Mouse (Mus musculus) brain, embryonic 18.5 days (tissue): ENCODE measurements around the gene 1700011L22Rik.

Experiments used
- DNase-seq: peaks from one replicate; pipeline ENCODE4 v3.0.0-alpha.2; 2012; ENCODE audit warnings: low read depth, low spot score

The 1700011L22Rik gene

GRCm38 (mm10) chr8:79239320-79239719 is 9.1 kb downstream of the 1700011L22Rik start:
- DNase-seq, result no peak

GRCm38 (mm10) chr8:79229266-79229888 is 19.0 kb downstream of the 1700011L22Rik start:
- DNase-seq, result no peak

DNA sequence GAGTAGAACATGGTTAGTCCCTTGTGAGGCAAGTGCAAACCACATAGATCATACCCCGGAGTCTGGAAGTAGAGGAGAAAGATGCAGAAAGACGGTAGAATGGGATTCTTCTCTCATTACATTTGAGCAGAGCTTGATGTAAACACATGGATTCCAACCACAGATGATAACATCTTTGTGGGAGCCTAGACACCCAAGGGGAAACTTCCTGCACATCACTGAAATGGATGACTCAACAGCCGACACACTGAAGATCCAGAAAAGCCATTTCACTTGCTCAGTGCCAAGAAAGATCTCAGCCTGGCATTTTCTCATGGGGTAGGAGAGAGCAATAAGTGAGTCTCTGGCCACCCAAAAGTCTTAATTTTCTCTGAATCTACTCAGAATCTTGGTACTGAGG is 20.5 kb downstream of the 1700011L22Rik start:
- no peak for DNase-seq

DNA sequence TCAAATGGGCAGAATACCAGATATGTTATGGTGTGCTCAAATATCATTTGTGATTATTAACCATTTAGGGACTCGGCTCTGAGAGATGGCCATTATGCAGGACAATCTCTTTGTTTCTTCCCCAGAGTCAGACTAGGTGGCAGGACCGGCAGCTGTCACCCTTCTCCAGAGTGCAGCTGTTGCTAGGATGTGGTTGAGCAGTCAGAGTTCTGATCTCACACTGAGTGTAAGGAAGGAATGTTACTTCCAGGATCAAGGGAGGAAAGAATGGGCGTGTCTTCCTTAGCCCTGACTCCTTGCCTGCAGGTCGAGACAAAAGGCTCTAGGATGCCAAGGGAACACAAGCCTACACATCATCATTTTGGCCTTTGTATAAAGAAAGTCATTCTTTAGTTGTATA is 21.2 kb downstream of the 1700011L22Rik start:
- no peak for DNase-seq

- no peak for DNase-seq
Observed at GRCm38 (mm10) chr8:79226046-79226445, 22.3 kb downstream of the 1700011L22Rik start.

- no peak for DNase-seq
Observed at GRCm38 (mm10) chr8:79225586-79225985, 22.8 kb downstream of the 1700011L22Rik start.

GRCm38 (mm10) chr8:79224363-79224762 is 24.0 kb downstream of the 1700011L22Rik start:
- no peak for DNase-seq

DNA sequence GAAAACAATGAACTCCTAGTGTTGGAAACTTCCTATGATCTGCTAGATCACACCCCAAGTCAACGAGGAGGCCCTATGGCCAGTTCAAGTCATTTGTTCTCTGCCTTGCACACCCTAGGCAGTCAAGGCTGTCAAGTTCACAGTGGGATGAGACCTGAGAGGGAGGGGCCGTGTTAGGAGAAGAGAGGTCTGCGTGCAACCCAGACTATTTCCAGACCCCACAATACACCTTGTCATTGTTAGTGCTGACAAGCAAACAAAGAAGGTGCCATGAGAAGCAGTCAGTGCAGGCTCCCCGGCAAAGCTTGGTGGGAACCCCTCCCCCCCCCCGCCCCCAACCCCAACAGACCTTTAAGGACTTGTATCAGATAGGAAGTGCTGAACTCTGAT is 25.6 kb downstream of the 1700011L22Rik start:
- DNase-seq, result no peak

DNA sequence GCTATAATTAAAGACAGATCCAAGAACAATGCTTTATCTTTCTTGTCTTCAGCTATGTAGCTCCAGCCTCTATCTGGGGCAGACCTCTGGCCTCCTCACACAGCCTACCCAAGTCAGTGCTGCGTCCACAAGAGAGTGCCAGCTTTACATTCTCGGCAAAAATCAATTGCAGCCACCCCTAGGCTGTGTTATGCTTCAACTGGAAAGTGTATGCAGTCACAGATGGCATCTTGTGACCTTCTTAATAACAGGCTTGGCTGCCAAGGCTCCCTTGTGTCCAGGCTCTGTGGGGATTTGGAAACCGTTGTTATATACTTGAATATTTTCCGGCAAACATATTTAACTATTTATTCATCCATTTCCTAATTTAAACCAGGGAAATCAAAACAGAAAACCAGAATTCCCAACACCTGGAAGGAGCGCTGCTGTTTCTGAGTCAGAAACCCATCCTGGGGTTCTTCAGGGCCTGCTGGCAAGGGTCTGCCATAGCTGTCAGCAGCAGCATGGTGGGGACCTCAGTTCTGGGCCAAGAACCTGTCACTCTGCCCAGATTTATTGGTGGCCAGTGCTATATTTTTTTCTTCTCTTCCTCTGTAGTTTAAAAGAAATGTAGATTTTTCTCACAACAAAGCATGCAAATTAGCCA is 26.1 kb downstream of the 1700011L22Rik start:
- no peak for DNase-seq

DNA sequence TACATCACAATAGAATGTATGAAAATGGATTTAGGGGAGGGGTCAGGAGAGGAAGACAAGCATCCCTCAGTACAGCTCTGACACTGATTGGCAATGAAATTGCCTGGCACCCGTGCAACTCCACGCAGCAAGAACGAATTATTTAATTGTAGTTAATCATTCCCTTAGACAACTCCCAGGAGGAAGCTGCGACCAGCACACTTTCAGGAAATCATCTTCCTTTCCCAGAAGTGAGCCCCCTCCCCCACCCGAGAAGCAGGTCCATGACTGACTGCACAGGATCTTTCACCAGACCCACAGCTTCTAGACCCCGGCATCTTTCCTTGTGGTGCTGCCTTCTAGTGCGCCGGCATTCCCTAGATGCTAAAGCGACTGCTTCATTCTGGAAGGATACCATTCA is 36.7 kb downstream of the 1700011L22Rik start:
- no peak for DNase-seq

GRCm38 (mm10) chr8:79209641-79210358 is 38.6 kb downstream of the 1700011L22Rik start:
- DNase-seq, result no peak

- DNase-seq, result no peak
Observed at GRCm38 (mm10) chr8:79208691-79209640, 39.4 kb downstream of the 1700011L22Rik start.

- DNase-seq, result no peak
Observed at GRCm38 (mm10) chr8:79208181-79208580, 40.2 kb downstream of the 1700011L22Rik start.

- no peak for DNase-seq
Observed at GRCm38 (mm10) chr8:79206895-79207294, 41.5 kb downstream of the 1700011L22Rik start.

DNA sequence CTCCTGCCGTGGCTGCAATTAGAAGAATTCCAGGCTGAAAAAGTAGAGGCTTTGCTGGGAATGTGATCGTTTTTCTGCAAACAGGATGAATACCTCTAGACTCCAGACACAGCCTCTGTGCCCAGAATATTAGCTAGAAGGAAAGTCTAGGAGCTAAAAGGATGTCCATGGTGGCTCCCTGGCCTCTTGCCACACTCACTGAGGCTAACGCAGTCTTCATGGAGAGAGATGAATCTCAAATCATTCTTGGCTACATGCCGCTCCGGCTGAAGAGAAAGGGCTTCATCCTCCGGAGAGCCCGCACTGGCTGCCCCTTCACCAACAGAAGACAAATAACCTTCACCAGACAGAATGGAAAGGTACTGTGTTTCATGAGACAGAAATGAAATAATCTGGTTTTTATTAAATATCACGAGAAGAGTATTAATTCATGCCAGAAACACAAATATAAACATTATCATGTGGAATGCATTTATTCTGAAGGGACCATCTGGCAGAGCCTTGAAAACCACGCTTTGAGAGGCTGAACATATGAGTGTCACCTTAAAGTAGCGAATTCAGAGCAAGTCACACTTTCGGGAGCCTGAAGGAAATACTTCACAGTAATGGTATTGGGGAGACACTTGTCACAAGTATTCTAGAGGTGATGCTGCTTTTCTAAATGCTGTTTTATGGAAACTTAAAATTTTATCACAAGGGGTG is 46.8 kb downstream of the 1700011L22Rik start:
- DNase-seq, result no peak

DNA sequence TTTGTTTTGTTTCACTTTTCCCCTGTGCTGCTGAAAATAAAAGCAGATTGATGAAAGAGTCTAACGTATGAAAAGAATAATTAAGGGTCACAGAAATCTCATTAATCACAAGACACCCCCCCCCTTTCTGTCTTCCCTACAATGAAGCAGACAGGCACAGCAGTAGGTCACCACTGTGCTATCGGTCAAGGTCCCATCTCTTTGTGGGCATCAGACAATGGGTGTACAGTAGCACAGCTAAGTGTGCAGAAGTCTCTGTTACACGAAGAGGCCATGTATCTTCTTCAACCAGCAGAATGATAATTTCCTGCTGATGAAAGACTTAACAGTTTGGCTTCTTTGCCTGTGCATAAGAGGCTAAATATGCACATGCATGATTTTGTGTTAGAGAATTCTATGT is 49.7 kb downstream of the 1700011L22Rik start:
- no peak for DNase-seq

DNA sequence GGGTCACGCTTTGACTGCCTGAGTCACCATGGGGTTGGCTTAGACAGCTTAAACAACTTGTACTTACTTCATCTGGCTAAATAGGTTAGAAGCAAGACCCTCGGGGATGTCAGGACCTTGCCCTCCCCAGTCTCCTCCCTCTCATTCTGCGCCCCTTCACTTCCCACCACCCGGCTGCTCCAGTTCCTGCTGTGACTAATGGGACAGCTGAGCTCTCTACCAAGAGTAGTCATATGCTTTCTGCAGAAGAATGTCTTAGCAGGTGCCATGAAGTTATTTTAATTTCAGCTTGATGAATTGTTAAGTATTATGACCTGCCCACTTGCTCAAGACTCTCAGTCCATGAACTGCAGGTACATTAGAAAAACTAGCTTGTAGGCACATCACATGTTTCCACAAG is 51.9 kb downstream of the 1700011L22Rik start:
- no peak for DNase-seq

GRCm38 (mm10) chr8:79190071-79190470 is 58.3 kb downstream of the 1700011L22Rik start:
- DNase-seq, result no peak

DNA sequence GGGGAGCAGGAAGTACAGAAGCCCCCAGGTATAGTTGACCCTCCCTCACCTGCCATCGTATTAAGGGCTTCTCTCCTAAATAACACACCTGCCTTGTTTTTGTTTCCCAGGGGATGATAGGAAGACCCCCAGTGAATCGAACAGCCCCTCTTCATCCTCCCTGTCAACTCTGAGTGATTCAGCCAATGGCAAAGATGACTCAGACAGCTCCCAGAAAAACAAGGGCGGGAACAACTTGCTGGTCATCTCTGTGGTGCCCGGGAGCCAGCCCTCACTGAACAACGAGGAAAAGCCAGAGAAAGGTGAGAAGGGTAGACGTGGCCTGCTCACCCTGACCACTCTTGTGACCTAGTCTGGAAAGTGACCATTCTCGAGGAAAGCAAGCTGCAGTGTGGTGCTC is 62.9 kb downstream of the 1700011L22Rik start:
- DNase-seq, result no peak

- no peak for DNase-seq
Observed at GRCm38 (mm10) chr8:79179678-79180077, 68.7 kb downstream of the 1700011L22Rik start.

GRCm38 (mm10) chr8:79175991-79176390 is 72.4 kb downstream of the 1700011L22Rik start:
- no peak for DNase-seq
